Mouse (Mus musculus) splenic B cell, adult 2 months (primary cell): ENCODE data around the gene Panx1.

Experiments used
- DNase-seq: peaks from one replicate; pipeline ENCODE4 v3.0.0-alpha.2; 2011; ENCODE audit warnings: low read depth, low spot score
- H3K27me3 ChIP-seq: 2 replicates; pipeline ENCODE4 v1.6.1; 2012; ENCODE audit warnings: mild to moderate bottlenecking, low read length, moderate library complexity, mixed read lengths; ENCODE audit not compliant: control insufficient read depth, poor library complexity, insufficient read depth, severe bottlenecking
- H3K36me3 ChIP-seq: 2 replicates; pipeline ENCODE4 v1.6.1; 2012; ENCODE audit warnings: mild to moderate bottlenecking, low read length, moderate library complexity, mixed read lengths; ENCODE audit not compliant: control insufficient read depth, poor library complexity, insufficient read depth, severe bottlenecking

Panx1 gene

DNA sequence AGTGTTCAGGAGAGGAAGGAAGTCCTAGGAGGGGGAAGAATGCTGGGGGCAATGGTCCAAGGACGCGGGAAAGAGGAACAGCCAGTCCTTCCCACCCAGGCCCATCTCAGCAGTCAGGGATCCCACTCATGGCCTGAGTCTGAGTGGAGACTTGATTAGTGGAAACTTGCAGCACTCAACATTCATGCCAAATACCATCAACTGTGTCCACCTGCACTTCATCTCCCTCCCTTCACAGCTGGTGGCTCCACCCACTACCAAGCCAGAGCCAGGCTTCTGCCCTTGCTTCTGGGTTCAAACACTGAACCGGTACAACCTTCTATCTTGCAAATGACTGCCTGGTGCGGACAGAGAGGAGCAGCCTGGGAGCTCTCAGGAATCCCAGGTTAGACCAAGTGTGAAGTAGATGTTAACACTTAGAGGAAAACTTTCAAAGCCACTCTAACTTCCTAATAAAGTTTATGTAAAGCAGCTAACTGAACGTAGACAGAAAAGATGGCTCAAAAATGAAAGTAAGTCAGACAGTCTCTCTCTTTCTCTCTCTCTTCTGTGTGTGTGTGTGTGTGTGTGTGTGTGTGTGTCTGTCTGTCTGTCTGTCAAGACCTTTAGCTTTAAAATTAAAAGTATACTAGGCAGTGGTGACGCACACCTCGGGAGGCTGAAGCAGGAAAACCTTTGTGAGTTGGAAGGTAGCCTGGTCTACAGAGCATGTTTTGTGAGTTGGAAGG is 10.6 kb downstream of the Panx1 start:
- H3K27me3 ChIP-seq, result no peaks in the 10 kb centered on the region
- H3K36me3 ChIP-seq, result no peaks in the 10 kb centered on the region; the same call in 1 of the 2 replicates
- DNase-seq, result peak; percentile 32

DNA sequence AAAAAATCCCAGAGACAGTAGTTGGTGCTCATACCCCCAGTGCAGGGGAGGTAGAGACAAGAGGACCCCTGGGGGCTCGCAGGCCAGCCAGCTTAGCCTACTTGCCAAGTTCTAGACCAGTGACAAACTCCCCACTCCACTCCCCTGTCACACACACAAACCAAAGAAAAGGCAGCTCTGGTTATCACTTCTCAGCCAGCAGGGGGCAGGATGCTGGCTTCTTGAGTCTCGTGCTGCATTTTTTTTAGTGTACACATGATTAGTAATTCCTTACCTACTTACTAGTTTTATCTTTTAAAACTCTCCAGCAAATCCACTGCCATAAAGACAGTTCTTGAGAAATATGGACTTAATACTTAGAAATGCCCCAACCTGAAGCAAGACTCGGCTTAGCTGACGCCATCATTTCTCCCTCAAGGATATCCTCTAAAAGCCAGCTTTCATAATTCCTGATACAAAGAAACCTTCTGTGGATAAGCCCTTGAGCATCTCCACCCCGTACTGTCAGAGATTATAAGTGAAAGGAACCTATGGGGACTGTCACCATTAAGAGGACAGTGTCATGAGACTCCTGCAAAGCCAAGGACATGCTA is 11.6 kb downstream of the Panx1 start:
- no peaks in the 10 kb centered on the region for H3K27me3 ChIP-seq
- peak; percentile 69 for DNase-seq
- H3K36me3 ChIP-seq, result no peaks in the 10 kb centered on the region; the same call in 1 of the 2 replicates

DNA sequence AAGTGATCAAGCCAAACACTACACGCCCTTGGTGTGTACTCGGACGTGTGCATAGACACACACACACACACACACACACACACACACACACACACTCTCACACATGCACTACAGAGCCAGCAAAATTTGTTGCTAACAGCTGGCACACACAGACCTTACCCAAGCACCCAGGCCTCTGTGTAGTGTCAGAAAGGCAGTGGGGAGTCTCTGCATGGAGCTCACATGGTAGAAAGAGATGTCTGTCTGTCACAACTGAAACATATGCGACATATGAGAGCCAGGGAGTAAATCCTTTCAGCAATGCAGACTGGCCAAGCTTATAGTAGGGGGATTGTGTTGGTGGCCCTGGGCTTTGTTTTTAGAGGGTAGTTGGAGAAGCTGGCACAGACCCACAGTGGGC is 12.5 kb downstream of the Panx1 start:
- Histone ChIP-seq H3K36me3 (no peaks in the 10 kb centered on the region; the same call in 1 of the 2 replicates), H3K27me3 (no peaks in the 10 kb centered on the region)
- DNase-seq, result no peak

DNA sequence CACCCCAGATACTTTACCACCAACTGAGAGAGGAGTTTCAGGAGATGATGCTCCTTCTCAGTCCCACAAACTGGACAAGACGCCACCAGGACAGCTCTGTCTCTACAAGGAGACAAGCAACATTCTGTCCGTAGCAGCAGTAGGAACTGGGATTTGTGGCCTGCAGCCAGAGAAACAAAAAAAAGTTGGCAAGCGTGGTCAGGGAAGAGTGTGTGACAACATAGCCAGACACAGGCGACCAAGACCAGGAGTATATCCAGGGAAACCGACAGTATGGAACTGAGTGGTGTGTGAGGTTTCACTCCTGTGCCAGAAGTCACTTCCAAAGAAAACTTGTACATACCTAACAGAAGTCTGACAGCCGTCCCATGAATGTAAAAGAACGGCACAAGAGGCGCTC is 14.5 kb downstream of the Panx1 start:
- no peaks in the 10 kb centered on the region; the same call in 1 of the 2 replicates for H3K36me3 ChIP-seq
- DNase-seq, result no peak

DNA sequence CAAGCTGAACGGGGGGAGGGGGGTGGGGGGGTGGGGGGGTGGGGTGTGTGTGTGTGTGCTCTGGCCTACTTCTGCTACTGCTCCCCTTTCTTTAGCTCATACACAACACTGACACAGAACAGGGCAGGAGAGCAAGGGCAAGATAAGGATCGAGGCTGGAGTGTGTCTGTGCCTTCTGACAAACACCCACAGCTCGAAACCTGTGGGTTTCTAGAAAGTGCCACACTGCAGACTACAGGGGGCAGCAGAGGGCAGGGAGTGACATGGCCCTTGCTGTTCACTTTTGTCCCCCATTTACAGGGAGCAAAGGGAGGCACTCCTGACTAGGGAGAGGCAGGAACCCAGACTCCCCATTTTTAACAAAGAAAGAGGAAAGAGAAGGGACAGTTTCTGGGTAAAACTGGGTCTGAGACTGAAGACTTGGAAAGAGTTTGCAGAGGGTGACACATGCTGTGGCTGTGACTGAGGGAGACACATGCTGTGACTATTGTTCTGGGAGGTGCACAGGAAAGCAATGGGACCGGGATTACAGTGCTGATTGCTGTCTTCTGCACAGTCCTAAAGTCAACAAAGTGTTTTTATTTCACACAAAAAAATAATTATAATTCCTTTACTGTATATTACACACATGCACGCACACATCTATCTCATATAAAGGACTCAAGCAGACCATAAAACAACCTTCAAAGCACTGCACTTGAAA is 16.1 kb downstream of the Panx1 start:
- Histone ChIP-seq H3K36me3 (no peaks in the 10 kb centered on the region; the same call in 1 of the 2 replicates), H3K27me3 (no peaks in the 10 kb centered on the region)
- DNase-seq, result peak; percentile 71

More for the DNA sequence above, 14.5 kb downstream of the Panx1 start:
- no peaks in the 10 kb centered on the region for H3K27me3 ChIP-seq

DNA sequence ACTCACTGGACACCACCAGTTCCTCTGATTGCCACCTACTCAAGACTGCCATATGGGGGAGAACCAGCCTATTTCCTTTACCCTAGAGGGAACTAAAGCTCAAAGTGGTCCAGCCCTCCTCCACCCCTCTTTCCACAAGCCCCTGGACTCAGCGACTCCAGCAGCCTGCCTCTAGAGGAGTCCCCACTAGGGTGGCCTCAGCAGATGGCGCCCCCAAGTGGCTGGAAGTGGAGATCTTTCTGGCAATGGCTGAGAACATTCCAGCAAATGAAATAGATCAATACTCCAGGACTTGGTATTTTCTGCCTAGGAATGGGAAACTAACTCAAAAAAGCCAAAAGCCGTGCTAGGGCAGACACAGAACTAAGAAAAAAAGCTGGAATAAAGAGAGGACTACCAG is 17.6 kb downstream of the Panx1 start:
- no peaks in the 10 kb centered on the region for H3K27me3 ChIP-seq
- no peaks in the 10 kb centered on the region for H3K36me3 ChIP-seq
- DNase-seq, result peak; percentile 43

DNA sequence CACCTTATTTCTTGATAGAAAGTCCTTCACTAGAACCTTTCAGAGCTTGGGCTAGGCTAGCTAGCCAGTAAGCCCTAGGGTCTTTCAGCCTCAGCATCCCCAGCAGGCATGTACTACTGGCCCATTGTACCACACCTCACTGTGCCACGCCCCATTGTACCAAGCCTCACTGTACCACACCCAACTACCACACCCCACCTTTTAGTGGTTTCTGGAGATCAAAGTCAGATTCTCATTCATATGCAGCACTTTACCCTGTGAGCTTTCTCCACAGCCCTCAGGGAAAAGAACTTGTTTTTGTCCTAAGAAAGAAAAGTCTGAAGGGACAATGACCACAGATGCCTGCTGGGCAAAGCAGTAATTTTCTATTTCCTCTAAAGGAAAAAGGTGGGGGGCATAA is 22.2 kb downstream of the Panx1 start:
- DNase-seq, result no peak

DNA sequence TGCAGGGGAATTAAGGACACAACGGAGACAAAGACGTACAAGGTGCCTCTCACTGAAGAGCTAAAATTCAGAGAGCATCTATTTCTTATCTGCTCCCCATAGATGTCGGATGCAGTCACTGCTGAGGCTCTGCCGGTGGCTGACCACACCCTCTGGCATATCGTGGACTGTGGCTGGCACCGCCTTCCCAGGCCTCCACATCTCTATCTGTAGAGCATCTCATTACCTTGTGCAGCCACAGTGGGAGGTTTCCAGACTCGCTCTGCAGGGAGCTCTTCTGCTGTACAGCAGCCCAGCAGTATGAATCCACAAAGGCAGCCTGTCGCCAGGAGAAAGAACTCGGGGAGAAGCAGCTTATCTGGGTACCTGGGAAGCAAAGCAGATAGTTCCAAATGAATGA is 24.1 kb downstream of the Panx1 start:
- DNase-seq, result no peak
- H3K36me3 ChIP-seq, result peaks cover 2% of the 10 kb centered on the region; the same call in 1 of the 2 replicates
- no peaks in the 10 kb centered on the region for H3K27me3 ChIP-seq

More for the DNA sequence above, 22.2 kb downstream of the Panx1 start:
- Histone ChIP-seq H3K27me3 (no peaks in the 10 kb centered on the region), H3K36me3 (peaks cover 2% of the 10 kb centered on the region; the same call in 1 of the 2 replicates)

DNA sequence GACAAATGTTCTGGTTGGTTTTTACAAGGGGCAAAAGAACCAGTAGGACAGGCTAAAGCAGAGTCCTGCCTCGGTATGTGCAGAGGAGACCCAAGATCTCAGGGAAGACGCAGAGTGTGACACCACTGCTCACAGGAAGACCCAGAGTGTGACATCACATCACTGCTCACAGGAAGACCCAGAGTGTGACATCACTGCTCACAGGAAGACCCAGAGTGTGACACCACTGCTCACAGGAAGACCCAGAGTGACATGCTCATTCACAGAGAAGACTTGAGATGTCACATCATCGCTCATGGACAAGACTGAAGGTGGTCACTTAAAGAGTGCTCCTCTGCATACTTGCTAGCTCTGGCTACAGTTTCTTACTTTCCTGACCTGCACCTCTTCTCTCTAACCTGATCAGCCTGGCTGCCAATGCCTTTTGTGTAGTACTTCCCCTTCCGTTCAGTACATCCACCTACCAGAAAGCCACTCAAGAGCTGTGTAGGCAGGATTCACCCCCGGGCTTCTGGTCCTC is 24.7 kb downstream of the Panx1 start:
- Histone ChIP-seq H3K27me3 (no peaks in the 10 kb centered on the region), H3K36me3 (peaks cover 2% of the 10 kb centered on the region; the same call in 1 of the 2 replicates)
- DNase-seq, result no peak

DNA sequence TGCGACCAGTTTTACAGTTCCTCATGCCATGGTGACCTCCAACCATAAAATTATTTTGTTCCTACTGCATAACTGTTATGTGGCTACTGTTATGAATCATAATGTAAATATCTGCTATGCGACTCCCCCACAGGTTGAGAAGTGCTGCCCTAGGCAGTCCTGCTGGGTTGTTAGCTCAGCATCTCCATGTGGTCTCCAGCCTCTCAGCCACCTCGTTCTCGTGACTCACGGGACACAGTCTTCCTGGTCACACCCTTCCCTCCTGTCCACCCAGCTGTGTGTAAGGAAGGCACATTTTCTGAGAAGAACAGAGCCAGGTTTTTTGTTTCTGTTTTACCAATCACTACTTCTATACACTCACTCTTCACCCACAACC is 26.5 kb downstream of the Panx1 start:
- Histone ChIP-seq H3K27me3 (no peaks in the 10 kb centered on the region), H3K36me3 (peaks cover 2% of the 10 kb centered on the region; the same call in 1 of the 2 replicates)
- no peak for DNase-seq

DNA sequence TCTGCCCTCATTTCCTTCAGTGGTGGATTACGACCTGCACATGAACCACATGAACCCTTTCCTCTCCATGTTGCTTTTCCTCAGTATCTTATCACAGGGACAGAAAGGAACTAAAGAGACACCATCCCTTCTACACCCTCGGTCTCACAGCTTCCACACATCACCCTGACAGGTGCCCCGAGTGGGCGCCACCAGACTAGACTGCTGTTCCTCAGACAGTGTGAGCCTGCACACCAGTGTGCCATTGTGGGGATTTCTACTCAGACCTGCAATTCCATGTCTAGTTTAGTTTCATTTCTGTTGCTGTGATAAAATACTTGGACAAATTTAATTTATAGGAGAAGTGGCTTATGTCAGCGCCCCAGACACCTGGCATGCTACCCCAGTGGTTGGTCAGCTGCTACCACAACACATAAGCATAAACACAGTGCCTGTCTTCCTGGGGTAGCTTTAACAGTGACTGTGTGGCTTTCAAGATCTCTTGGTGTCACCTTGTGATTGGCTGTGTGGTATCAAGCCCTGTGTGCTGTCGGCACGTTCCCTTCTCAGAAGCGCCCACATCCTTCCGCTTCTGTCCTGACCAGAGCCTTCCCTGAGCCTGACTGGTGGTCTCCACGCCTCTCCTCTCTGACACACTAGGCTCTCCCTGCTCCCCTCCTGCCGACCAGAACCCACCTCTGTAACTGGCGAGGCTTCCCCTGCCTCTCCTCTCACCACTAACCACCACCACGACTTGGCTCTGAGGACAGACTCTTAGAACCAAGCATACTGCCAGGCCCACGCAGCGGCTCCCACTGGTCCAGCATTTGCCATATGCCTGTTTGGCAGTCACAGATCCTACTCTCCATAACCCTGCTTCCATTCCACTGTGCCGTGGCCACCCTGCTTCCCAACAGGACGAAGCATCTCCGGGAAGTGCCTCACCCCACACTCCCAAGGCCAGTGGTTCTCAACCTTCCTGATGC is 27.2 kb downstream of the Panx1 start:
- Histone ChIP-seq H3K36me3 (peaks cover 2% of the 10 kb centered on the region; the same call in 1 of the 2 replicates), H3K27me3 (no peaks in the 10 kb centered on the region)
- peak; percentile 62 for DNase-seq

DNA sequence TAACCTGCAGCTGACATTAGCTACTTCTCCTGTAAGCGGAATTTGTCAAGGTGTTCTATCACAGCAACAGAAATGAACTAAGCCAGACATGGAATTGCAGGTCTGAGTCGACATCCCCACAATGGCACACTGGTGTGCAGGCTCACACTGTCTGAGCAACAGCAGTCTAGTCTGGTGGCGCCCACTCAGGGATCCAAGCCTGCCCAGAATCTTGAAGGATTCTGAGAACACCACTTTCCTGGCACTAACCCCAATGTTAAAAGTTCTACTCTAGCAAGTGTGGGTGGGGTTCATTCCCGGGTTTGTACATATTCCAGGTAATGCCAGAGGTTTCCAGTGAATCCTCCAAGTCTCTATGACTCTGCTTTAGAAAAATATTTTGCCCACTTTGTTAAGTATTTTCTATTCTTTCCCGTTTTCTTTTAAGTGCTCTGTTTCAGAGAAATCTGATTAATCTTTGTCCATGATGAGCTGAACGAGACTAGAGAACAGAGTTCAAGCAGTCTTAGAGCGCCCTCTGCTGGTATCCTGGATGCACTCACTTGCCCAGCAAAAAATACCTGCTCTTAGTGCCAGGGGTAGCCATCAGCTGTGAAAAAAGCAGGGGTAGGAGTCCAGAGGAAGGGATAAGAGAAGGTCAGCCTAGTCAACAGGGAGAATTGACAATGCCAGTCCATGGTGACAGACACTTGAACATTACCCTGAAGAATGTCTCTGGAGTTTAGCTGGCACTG is 29.9 kb downstream of the Panx1 start:
- Histone ChIP-seq H3K27me3 (no peaks in the 10 kb centered on the region), H3K36me3 (no peaks in the 10 kb centered on the region; the same call in 1 of the 2 replicates)
- peak; percentile 91 for DNase-seq

DNA sequence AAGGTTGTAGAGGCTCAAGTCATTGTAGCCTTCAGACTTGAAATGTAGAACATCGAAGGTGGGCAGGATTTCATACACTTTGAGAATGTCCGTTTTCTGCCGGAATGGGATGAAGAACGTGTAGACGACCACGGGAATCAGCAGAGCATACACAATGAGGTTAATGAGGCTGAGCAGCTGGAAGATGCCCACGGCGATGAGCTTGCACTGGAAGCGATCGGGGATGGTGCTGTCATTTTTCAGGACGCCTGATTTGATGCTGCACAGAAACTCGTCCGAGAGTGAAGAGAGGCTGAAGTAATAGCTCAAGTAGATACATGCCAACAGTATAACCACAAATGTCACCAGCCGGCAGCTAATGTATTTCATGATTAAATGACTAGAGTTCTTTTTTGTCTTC is 37.7 kb downstream of the Panx1 start:
- Histone ChIP-seq H3K36me3 (peaks cover 4% of the 10 kb centered on the region), H3K27me3 (no peaks in the 10 kb centered on the region)
- no peak for DNase-seq
